Mouse (Mus musculus) midbrain, embryonic 16.5 days (tissue): ENCODE data around the gene Cyp3a16. TPM values are rescaled to one million over a fixed set of nuclear protein-coding genes. Genes with fewer than 3 reads are reported as not detected.
"Not testable (repeated sequence)": the region's sequence is repeated elsewhere in the genome, so short reads cannot be mapped to it uniquely, and the experiment has no call there.

Experiments
- ATAC-seq: fragments of 200-750 bp; cut with Nextera tagmentation; 2 replicates; pipeline ENCODE4 v1.8.0; 2017; ENCODE audit warnings: moderate TSS enrichment
- H3K27ac ChIP-seq: fragments of 300-500 bp; sonication (generic); 2 replicates; pipeline ENCODE4 v1.5.1; 2014; ENCODE audit warnings: mild to moderate bottlenecking, low read length, mixed read lengths
- H3K27me3 ChIP-seq: fragments of 300-500 bp; sonication (generic); 2 replicates; pipeline ENCODE4 v1.6.1; 2014; ENCODE audit warnings: low read depth, low read length, mixed read lengths; ENCODE audit not compliant: control insufficient read depth, insufficient read depth
- H3K36me3 ChIP-seq: fragments of 300-500 bp; sonication (generic); 2 replicates; pipeline ENCODE4 v1.6.1; 2014; ENCODE audit warnings: mild to moderate bottlenecking, low read length, moderate library complexity, mixed read lengths; ENCODE audit not compliant: control insufficient read depth, insufficient read depth
- H3K4me1 ChIP-seq: fragments of 300-500 bp; sonication (generic); 2 replicates; pipeline ENCODE4 v1.6.1; 2014; ENCODE audit warnings: mild to moderate bottlenecking, low read length, mixed read lengths; ENCODE audit not compliant: control insufficient read depth, insufficient read depth
- H3K4me2 ChIP-seq: fragments of 300-500 bp; sonication (generic); 2 replicates; pipeline ENCODE4 v1.6.1; 2014; ENCODE audit warnings: mild to moderate bottlenecking, low read length, mixed read lengths
- H3K4me3 ChIP-seq: fragments of 300-500 bp; sonication (generic); 2 replicates; pipeline ENCODE4 v1.5.1; 2014; ENCODE audit warnings: low read depth, mild to moderate bottlenecking, low read length, moderate library complexity, mixed read lengths
- H3K9ac ChIP-seq: fragments of 300-500 bp; sonication (generic); 2 replicates; pipeline ENCODE4 v1.6.1; 2014; ENCODE audit warnings: low read depth, low read length, mixed read lengths
- H3K9me3 ChIP-seq: fragments of 300-500 bp; sonication (generic); replicated peaks from 2 replicates; pipeline ENCODE4 v1.6.1; 2014; ENCODE audit warnings: mild to moderate bottlenecking, low read length, mixed read lengths; ENCODE audit not compliant: control insufficient read depth, poor library complexity, severe bottlenecking
- WGBS: fragments of 180-500 bp; shearing (Covaris S2); extraction: QIAGEN DNeasy Blood & Tissue Kit; methylation state at CpG from one replicate; pipeline ENCODE4 v1.1.7; 2014; 5-methylcytosine and 5-hydroxymethylcytosine counted together
- polyA plus RNA-seq: library from polyadenylated mRNA; unstranded; fragments of >200 nt; fragmentation: Nextera tagmentation; extraction: Ambion mirVana; gene quantifications from 2 replicates; pipeline ENCODE4 v1.2.1, GENCODE M21; 2015

Cyp3a16 gene
- polyA plus RNA-seq: not detected in 2 replicates

DNA sequence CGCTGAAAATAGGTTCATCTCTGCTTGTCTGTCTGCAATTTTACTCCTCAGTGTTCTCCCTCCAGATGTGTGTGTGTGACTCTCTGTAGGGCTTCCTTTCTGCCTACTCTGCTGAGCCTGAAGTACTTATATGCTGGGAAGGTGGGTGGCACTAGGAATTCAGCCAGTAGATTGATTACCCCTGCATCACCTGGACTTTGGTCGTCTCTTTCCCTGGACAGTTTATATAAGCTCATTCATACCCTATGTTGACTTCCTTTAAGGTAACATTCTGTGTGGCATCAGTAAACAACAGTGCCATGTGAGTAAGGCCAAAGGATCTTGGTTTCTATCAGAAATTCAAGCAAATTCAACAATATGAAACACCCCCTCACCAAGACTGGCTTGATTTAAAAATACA lies at the start of gene Cyp3a16:
Gene Cyp3a16, minus strand, starts transcription at position 101 of the 400 bp plus-strand sequence.
- 68% methylated on average over 2 of the region's 2 CpGs for WGBS
- H3K4me2 ChIP-seq, H3K27ac ChIP-seq, H3K4me1 ChIP-seq, H3K27me3 ChIP-seq, ATAC-seq, H3K4me3 ChIP-seq, H3K9ac ChIP-seq, H3K36me3 ChIP-seq: not testable (repeated sequence)
- H3K9me3 ChIP-seq: peaks cover 18% of the 10 kb centered on the region

DNA sequence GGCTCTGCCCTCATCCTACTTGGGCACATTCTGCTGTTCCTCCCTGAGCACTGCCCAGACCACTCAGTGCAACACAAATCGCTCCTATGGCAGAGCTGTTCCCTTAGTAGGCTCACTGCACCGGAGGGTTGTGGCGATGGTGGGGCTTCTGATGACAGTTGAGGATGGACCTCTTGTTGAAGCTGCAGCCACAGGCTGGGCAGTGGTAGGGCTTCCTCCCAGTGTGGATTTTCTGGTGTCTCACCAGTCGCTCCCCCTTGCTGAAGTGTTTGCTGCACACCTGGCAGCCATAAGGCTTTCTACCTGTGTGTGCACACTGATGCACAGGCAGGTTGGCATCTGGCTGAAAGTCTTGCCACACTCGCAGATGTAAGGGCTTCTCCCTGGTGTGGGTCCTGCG lies 20.8 kb upstream of the Cyp3a16 start:
- Histone ChIP-seq H3K36me3 (no peaks in the 10 kb centered on the region), H3K4me1 (no peaks in the 10 kb centered on the region), H3K27me3 (no peaks in the 10 kb centered on the region), H3K9me3 (no peaks in the 10 kb centered on the region), H3K4me3 (no peak overlapping the region), H3K9ac (no peak overlapping the region), H3K27ac (no peak overlapping the region), H3K4me2 (no peak overlapping the region)
- WGBS: no CpG with 5 or more reads among the region's 6 CpGs
- no peak for ATAC-seq

DNA sequence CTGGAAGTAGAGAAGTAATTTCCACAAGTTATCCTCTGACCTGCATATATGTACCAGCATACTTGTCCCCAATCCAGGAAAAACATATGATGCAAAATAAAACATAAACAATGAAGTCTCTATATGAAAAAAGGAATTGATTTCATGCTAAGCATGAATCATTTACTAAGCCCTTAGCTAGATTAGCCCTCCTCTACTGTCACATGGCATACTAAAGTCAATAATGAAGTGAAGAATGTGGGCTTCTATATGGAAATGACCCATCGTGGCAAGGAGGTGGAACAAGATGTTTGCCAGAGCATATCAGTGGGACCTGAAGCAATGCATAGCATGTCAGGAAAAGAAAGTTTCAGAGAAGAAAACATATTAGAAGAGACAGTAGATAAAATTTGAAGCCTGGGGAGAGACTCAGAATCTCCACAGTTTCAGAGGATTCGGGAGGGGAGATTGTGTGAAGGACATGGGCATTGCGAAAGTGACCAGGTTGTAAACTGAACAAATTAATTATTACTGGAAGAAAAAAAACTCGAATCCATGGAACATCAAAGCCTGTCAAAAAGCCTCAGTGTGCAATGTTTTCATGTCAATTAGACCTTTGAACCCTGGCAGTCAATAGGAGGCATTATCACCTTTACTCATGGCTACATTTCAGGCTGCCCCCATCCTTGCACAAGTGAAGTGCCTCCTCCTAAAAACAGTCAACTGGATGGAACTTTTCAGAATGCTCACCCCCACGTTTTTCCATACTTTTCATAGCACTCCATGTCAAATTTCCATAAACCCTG lies 5.0 kb downstream of the Cyp3a16 start:
- Histone ChIP-seq H3K27me3 (no peaks in the 10 kb centered on the region), H3K36me3 (no peaks in the 10 kb centered on the region), H3K4me1 (no peaks in the 10 kb centered on the region), H3K27ac (no peak overlapping the region), H3K4me3 (no peak overlapping the region), H3K9me3 (peaks cover 22% of the 10 kb centered on the region), H3K9ac (no peak overlapping the region), H3K4me2 (no peak overlapping the region)
- WGBS: 59% methylated on average over 5 of the region's 5 CpGs
- no peak for ATAC-seq

DNA sequence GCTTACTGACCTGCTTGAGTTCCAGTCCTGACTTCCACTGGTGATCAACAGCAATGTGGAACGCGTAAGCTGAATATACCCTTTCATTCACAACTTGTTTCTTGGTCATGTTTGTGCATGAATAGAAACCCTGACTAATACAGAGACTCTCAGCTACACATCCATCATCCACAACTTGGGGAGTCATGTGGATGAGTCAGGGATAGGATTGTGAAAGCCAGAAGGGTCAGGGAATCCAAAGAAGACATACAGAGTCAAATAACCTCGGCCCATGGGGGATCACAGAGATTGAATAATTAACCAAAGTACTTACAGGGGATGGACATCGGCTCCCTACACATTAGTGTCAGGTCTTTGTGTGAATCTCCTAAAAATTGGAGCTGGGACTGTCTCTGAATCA lies 7.2 kb downstream of the Cyp3a16 start:
- Histone ChIP-seq H3K36me3 (no peaks in the 10 kb centered on the region), H3K4me1 (no peaks in the 10 kb centered on the region), H3K4me3 (no peak overlapping the region), H3K9me3 (peaks cover 29% of the 10 kb centered on the region), H3K27me3 (no peaks in the 10 kb centered on the region), H3K4me2 (no peak overlapping the region), H3K9ac (no peak overlapping the region), H3K27ac (no peak overlapping the region)
- WGBS: 80% methylated on average over 4 of the region's 4 CpGs
- ATAC-seq: no peak

DNA sequence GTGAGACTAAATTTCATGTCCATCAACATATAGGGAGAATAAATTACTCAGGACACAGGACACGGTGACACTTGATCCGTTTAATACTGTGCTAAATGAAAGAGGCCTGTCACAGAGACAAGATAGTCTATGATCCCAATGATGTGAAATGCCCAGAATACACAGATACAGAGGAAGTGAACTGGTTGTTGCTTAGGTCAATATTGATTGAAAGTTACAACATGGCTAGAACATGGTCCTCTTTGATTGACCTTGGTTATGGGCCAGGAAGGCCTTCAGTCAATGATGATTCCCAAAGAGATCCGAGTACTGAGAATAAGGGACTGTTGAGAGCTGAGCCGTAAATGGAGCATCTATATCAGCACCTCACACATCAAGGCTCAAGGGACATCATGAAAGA lies 15.1 kb downstream of the Cyp3a16 start:
- Histone ChIP-seq H3K27ac (no peak overlapping the region), H3K27me3 (no peaks in the 10 kb centered on the region), H3K4me2 (no peak overlapping the region), H3K9me3 (peaks cover 39% of the 10 kb centered on the region), H3K4me1 (no peaks in the 10 kb centered on the region), H3K36me3 (no peaks in the 10 kb centered on the region), H3K4me3 (no peak overlapping the region), H3K9ac (no peak overlapping the region)
- 86% methylated on average over 4 of the region's 4 CpGs for WGBS
- ATAC-seq: no peak

DNA sequence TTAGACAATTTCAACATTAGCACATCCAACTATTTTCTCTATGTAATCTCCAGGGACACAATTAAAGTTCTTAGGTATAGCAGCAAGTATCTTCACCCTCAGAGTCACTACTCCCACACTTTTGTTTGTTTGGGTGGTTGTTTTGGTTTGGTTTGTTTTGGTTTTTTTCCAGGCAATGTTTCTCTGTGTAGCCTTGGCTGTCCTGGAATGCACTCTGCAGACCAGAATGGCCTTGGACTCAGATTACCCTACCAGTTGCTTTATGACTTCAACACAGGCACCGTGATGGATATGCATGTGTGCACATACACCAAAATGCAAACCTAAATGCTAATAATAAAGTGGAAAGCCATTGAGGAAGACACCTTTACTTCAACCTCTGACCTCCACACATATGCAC lies 35.8 kb downstream of the Cyp3a16 start:
- no peak for ATAC-seq
- 73% methylated on average over 1 of the region's 1 CpGs for WGBS
- no peaks in the 10 kb centered on the region for H3K36me3 ChIP-seq

DNA sequence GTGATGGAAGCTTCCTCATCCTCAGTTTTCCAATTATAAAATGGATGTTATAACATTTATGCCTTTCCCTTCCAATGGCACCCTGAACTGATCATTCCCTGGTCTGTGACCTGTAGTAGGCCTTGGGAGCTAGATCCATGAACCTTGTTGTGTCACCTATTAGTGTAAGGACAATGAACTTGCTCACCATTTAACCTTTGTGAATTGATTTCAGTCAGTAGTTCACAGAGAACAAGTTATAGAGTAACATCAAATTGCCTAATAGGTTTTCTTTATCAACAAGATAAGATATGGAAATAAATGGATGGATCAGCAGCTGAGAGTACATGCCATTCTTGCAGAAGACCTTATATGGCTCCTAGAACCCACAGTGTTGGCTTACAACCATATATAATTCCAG lies 38.5 kb downstream of the Cyp3a16 start:
- Histone ChIP-seq H3K9ac (no peak overlapping the region), H3K4me1 (no peaks in the 10 kb centered on the region), H3K9me3 (peaks cover 29% of the 10 kb centered on the region), H3K27me3 (no peaks in the 10 kb centered on the region), H3K4me3 (no peak overlapping the region), H3K27ac (no peak overlapping the region), H3K4me2 (no peak overlapping the region), H3K36me3 (no peaks in the 10 kb centered on the region)
- ATAC-seq: no peak

More for the DNA sequence above, 35.8 kb downstream of the Cyp3a16 start:
- no peak overlapping the region for H3K9ac ChIP-seq
- H3K9me3 ChIP-seq: peaks cover 25% of the 10 kb centered on the region
- H3K27me3 ChIP-seq: no peaks in the 10 kb centered on the region
- H3K27ac ChIP-seq: no peak overlapping the region
- no peaks in the 10 kb centered on the region for H3K4me1 ChIP-seq
- H3K4me3 ChIP-seq: no peak overlapping the region
- H3K4me2 ChIP-seq: no peak overlapping the region

DNA sequence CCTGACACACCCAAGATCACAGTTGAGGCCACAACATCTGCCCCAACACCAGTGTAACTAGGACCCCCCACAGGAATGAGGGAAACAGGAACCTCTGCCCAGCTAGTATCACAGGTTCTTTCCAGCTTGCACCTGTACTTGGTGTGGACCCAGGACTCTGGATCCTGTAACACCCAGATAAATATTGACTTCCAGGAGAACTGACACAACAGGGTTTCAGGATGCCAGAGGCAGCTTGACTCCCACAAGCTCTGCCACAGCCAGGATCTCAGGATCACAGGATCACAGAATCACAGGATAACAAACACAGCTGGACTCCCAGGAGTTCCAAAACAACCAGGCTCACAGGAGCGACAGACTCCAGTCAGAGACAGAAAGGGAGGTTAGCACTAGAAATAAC lies 47.2 kb downstream of the Cyp3a16 start:
- no peak for ATAC-seq
- H3K4me2 ChIP-seq: no peak overlapping the region
- no peaks in the 10 kb centered on the region for H3K36me3 ChIP-seq
- H3K9me3 ChIP-seq: peaks cover 6% of the 10 kb centered on the region
- H3K9ac ChIP-seq: no peak overlapping the region
- no peaks in the 10 kb centered on the region for H3K27me3 ChIP-seq
- H3K4me1 ChIP-seq: no peaks in the 10 kb centered on the region
- no peak overlapping the region for H3K4me3 ChIP-seq
- WGBS: 80% methylated on average over 1 of the region's 1 CpGs
- H3K27ac ChIP-seq: no peak overlapping the region

DNA sequence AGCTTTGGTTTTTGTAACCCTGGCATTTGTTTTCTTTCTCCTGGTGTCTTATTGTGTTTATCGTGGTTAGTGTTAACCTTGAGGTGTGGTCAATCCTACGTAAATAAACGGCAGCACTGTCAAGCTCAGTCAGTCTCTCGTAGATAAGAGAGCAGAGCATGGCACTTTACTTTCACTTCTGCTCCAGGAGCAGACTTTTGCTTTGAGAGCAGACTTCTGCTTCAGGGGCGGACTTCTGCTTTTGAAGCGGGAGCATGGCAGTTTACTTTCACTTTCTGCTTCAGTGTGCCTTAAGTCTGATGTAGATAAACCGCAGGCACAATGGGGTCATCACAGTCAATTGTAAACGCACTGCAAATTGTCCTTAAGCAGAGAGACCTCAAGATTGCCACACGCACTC lies 54.1 kb downstream of the Cyp3a16 start:
- WGBS: 88% methylated on average over 9 of the region's 9 CpGs
- H3K4me3 ChIP-seq, H3K27me3 ChIP-seq, H3K36me3 ChIP-seq, H3K4me1 ChIP-seq, H3K9ac ChIP-seq, ATAC-seq, H3K4me2 ChIP-seq, H3K27ac ChIP-seq: not testable (repeated sequence)
- H3K9me3 ChIP-seq: peaks cover 21% of the 10 kb centered on the region
